Mouse (Mus musculus) heart, adult 2 months (tissue): ENCODE data around the gene Prss2.
"Not testable (repeated sequence)": the region's sequence is repeated elsewhere in the genome, so short reads cannot be mapped to it uniquely, and the experiment has no call there.

ENCODE experiments used
- CTCF ChIP-seq: fragments of 200-600 bp; IDR thresholded peaks from 2 replicates; pipeline ENCODE4 v1.8.1; 2022; ENCODE audit warnings: antibody characterized with exemption, mild to moderate bottlenecking, moderate library complexity
- EP300 ChIP-seq: fragments of 200-500 bp; IDR thresholded peaks from 2 replicates; pipeline ENCODE4 v1.6.1; 2011; ENCODE audit warnings: low read depth, low read length, control low read depth; ENCODE audit not compliant: insufficient read depth
- POLR2A ChIP-seq: fragments of 200-500 bp; IDR thresholded peaks from 2 replicates; pipeline ENCODE4 v1.6.1; 2011; ENCODE audit warnings: mild to moderate bottlenecking, low read depth, low read length, control low read depth; ENCODE audit not compliant: insufficient read depth

DNA sequence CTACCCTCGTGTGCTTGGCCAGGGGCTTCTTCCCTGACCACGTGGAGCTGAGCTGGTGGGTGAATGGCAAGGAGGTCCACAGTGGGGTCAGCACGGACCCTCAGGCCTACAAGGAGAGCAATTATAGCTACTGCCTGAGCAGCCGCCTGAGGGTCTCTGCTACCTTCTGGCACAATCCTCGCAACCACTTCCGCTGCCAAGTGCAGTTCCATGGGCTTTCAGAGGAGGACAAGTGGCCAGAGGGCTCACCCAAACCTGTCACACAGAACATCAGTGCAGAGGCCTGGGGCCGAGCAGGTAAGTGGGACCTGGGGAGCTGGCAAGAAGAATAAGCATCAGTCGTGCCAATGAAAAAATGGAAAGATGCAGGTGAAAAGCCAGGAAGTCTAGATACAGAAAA, 16.7 kb downstream of the Prss2 start:
- TF ChIP-seq CTCF, POLR2A, EP300: not testable (repeated sequence)
